Mouse (Mus musculus): ENCODE data around the gene Cables2. TPM values are rescaled to one million over a fixed set of nuclear protein-coding genes. Genes with fewer than 3 reads are reported as not detected.

Gene Cables2
- polyA plus RNA-seq, 1 experiment from 2014 or later, result 33.3 TPM

DNA sequence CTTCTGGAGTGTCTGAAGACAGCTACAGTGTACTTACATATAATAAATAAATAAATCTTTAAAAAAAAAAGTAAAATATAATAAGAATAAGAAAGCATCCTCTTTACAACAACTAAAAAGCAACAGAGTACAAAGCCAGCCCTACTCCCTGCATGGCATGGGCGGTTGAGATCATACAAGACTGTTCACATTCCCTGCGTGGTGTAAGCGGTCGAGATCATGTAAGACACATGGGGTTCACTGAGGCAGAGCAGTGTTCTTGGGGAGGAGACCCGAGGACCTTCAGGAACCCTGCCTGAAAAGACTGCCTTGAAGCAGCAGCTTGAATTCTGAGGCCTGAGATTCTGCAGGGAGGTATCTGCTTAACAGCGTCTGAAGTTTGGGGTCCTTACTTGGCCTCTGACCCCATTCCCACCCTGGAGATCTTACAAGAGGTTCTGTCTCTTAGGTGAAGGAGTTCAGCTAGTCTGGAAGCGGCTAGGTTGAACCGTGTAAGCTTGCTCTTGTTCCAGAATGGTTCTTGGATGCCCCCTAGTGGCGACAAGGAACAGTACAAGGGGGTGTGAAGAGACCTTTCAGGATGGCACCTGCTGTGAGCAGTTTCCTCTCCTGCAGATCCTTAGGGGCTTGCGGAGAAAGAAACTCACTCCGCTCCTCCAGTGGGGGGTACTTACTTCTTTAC, 22.2 kb downstream of the Cables2 start:
- peak; percentile 85 for ATAC-seq (ENCODE audit: low read depth)
- no peaks in the 10 kb centered on the region for H3K36me3 ChIP-seq (ENCODE audit: control insufficient read depth, insufficient read depth, low read length)

GRCm38 (mm10) chr2:180248947-180249660, 24.2 kb downstream of the Cables2 start:
- Histone ChIP-seq H3K9me3 (ENCODE audit: control insufficient read depth, low read length) (no peaks in the 10 kb centered on the region), H3K27me3 (ENCODE audit: control insufficient read depth, insufficient read depth, low read length) (no peaks in the 10 kb centered on the region), H3K9ac (replicated peaks; ENCODE audit: low read depth, low read length) (no peak overlapping the region), H3K4me2 (ENCODE audit: low read depth, low read length) (no peak overlapping the region), H3K27ac (ENCODE audit: low read depth, low read length) (no peak overlapping the region), H3K4me3 (ENCODE audit: low read depth, low read length) (no peak overlapping the region), H3K36me3 (ENCODE audit: control insufficient read depth, insufficient read depth, low read length) (no peaks in the 10 kb centered on the region), H3K4me1 (ENCODE audit: control insufficient read depth, insufficient read depth, low read length) (no peaks in the 10 kb centered on the region)
- no peak for ATAC-seq (ENCODE audit: low read depth)
- 65% methylated on average over 9 of the region's 9 CpGs for WGBS

More for the DNA sequence above, 22.2 kb downstream of the Cables2 start:
- H3K9ac ChIP-seq (replicated peaks; ENCODE audit: low read depth, low read length), result no peak overlapping the region
- H3K4me2 ChIP-seq (ENCODE audit: low read depth, low read length), result no peak overlapping the region
- H3K4me3 ChIP-seq (ENCODE audit: low read depth, low read length), result no peak overlapping the region
- no peaks in the 10 kb centered on the region for H3K27me3 ChIP-seq (ENCODE audit: control insufficient read depth, insufficient read depth, low read length)
- peaks cover 4% of the 10 kb centered on the region for H3K4me1 ChIP-seq (ENCODE audit: control insufficient read depth, insufficient read depth, low read length)
- H3K9me3 ChIP-seq (ENCODE audit: control insufficient read depth, low read length), result no peaks in the 10 kb centered on the region
- whole genome bisulfite sequencing, result 31% methylated on average over 11 of the region's 11 CpGs
- no peak overlapping the region for H3K27ac ChIP-seq (ENCODE audit: low read depth, low read length)

DNA sequence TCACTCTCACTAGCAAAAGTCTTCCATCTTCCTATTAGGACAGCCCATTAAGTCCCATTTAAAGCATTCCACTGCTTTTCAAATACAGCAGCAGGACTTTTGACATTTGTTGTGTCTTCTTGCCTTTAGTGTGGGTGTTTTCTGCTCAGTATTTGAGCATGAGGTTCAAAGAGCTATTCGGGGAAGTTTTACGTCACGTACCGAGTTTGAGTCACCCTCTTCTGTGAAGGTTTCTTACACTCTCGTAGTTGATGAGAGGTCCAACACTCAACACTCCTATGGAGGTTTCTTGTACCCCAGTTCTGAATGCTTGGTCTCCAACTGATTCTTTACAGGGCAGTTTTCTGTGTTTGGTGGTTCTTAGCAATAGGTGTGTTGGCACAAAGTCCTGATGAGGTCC, 25.4 kb downstream of the Cables2 start:
- no peak overlapping the region for H3K4me2 ChIP-seq (ENCODE audit: low read depth, low read length)
- no peaks in the 10 kb centered on the region for H3K4me1 ChIP-seq (ENCODE audit: control insufficient read depth, insufficient read depth, low read length)
- H3K27me3 ChIP-seq (ENCODE audit: control insufficient read depth, insufficient read depth, low read length), result no peaks in the 10 kb centered on the region
- no peaks in the 10 kb centered on the region for H3K36me3 ChIP-seq (ENCODE audit: control insufficient read depth, insufficient read depth, low read length)
- H3K27ac ChIP-seq (ENCODE audit: low read depth, low read length), result no peak overlapping the region
- no peak overlapping the region for H3K9ac ChIP-seq (replicated peaks; ENCODE audit: low read depth, low read length)
- 88% methylated on average over 5 of the region's 5 CpGs for WGBS
- no peak for ATAC-seq (ENCODE audit: low read depth)
- H3K9me3 ChIP-seq (ENCODE audit: control insufficient read depth, low read length), result no peaks in the 10 kb centered on the region
- H3K4me3 ChIP-seq (ENCODE audit: low read depth, low read length), result no peak overlapping the region

- 89% methylated on average over 4 of the region's 4 CpGs for WGBS
- no peaks in the 10 kb centered on the region for H3K4me1 ChIP-seq (ENCODE audit: control insufficient read depth, insufficient read depth, low read length)
- H3K4me2 ChIP-seq (ENCODE audit: low read depth, low read length), result no peak overlapping the region
These were observed 30.2 kb downstream of the Cables2 start for GRCm38 (mm10) chr2:180243108-180243507.

GRCm38 (mm10) chr2:180238591-180238990, 34.7 kb downstream of the Cables2 start:
- H3K4me2 ChIP-seq (ENCODE audit: low read depth, low read length), result no peak overlapping the region
- H3K27ac ChIP-seq (ENCODE audit: low read depth, low read length), result no peak overlapping the region
- no peaks in the 10 kb centered on the region; the same call in 1 of the 2 replicates for H3K4me1 ChIP-seq (ENCODE audit: control insufficient read depth, insufficient read depth, low read length)
- 89% methylated on average over 5 of the region's 5 CpGs for WGBS
- H3K9ac ChIP-seq (replicated peaks; ENCODE audit: low read depth, low read length), result no peak overlapping the region
- ATAC-seq (ENCODE audit: low read depth), result no peak
- H3K4me3 ChIP-seq (ENCODE audit: low read depth, low read length), result no peak overlapping the region
- H3K9me3 ChIP-seq (ENCODE audit: control insufficient read depth, low read length), result no peaks in the 10 kb centered on the region
- H3K27me3 ChIP-seq (ENCODE audit: control insufficient read depth, insufficient read depth, low read length), result no peaks in the 10 kb centered on the region
- no peaks in the 10 kb centered on the region for H3K36me3 ChIP-seq (ENCODE audit: control insufficient read depth, insufficient read depth, low read length)

More at GRCm38 (mm10) chr2:180243108-180243507, 30.2 kb downstream of the Cables2 start:
- no peak for ATAC-seq (ENCODE audit: low read depth)
- Histone ChIP-seq H3K27me3 (ENCODE audit: control insufficient read depth, insufficient read depth, low read length) (no peaks in the 10 kb centered on the region), H3K9ac (replicated peaks; ENCODE audit: low read depth, low read length) (no peak overlapping the region), H3K9me3 (ENCODE audit: control insufficient read depth, low read length) (no peaks in the 10 kb centered on the region), H3K36me3 (ENCODE audit: control insufficient read depth, insufficient read depth, low read length) (no peaks in the 10 kb centered on the region), H3K4me3 (ENCODE audit: low read depth, low read length) (no peak overlapping the region), H3K27ac (ENCODE audit: low read depth, low read length) (no peak overlapping the region)

DNA sequence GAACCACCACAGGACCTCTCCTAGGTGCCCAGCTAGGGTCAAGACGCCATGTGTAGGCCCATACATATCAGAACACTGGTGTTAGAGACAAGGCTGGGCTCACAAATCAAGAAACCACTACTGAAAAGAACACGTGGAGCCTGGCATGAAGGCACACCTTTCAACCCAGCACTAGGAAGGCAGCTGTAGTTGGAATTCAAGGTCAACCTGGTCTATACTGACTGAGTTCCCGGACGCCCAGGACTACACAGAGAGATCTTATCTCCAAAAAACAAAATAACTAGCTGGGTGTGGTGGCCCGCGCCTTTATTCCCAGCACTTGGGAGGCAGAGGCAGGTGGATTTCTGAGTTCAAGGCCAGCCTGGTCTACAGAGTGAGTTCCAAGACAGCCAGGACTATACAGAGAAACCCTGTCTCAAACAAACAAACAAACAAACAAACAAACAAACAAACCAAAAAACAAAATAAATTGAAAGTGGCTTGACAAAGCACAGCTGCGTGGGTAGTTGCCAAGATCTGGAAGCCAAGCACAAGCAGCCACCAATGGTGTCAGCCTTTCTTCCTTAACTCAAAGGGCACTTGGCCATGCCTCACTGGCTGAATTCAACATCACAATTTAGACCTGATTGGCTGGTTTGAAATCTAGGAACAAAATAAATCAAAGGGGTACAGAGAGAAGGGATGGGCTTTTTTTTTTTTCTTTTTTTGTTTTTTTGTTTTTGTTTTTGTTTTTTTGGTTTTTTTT, 35.5 kb downstream of the Cables2 start:
- H3K9me3 ChIP-seq (ENCODE audit: control insufficient read depth, low read length), result no peaks in the 10 kb centered on the region
- 90% methylated on average over 7 of the region's 7 CpGs for WGBS
- no peak overlapping the region for H3K9ac ChIP-seq (replicated peaks; ENCODE audit: low read depth, low read length)

GRCm38 (mm10) chr2:180236930-180237329, 36.4 kb downstream of the Cables2 start:
- Histone ChIP-seq H3K27ac (ENCODE audit: low read depth, low read length) (no peak overlapping the region), H3K36me3 (ENCODE audit: control insufficient read depth, insufficient read depth, low read length) (no peaks in the 10 kb centered on the region), H3K4me2 (ENCODE audit: low read depth, low read length) (no peak overlapping the region), H3K27me3 (ENCODE audit: control insufficient read depth, insufficient read depth, low read length) (no peaks in the 10 kb centered on the region), H3K9ac (replicated peaks; ENCODE audit: low read depth, low read length) (no peak overlapping the region), H3K9me3 (ENCODE audit: control insufficient read depth, low read length) (no peaks in the 10 kb centered on the region), H3K4me3 (ENCODE audit: low read depth, low read length) (no peak overlapping the region), H3K4me1 (ENCODE audit: control insufficient read depth, insufficient read depth, low read length) (no peaks in the 10 kb centered on the region; the same call in 1 of the 2 replicates)
- WGBS, result 83% methylated on average over 3 of the region's 3 CpGs
- no peak for ATAC-seq (ENCODE audit: low read depth)

More for the DNA sequence above, 35.5 kb downstream of the Cables2 start:
- no peaks in the 10 kb centered on the region for H3K36me3 ChIP-seq (ENCODE audit: control insufficient read depth, insufficient read depth, low read length)
- no peaks in the 10 kb centered on the region for H3K27me3 ChIP-seq (ENCODE audit: control insufficient read depth, insufficient read depth, low read length)
- H3K4me1 ChIP-seq (ENCODE audit: control insufficient read depth, insufficient read depth, low read length), result no peaks in the 10 kb centered on the region; the same call in 1 of the 2 replicates
- H3K4me3 ChIP-seq (ENCODE audit: low read depth, low read length), result no peak overlapping the region
- no peak for ATAC-seq (ENCODE audit: low read depth)
- no peak overlapping the region for H3K4me2 ChIP-seq (ENCODE audit: low read depth, low read length)
- H3K27ac ChIP-seq (ENCODE audit: low read depth, low read length), result no peak overlapping the region

DNA sequence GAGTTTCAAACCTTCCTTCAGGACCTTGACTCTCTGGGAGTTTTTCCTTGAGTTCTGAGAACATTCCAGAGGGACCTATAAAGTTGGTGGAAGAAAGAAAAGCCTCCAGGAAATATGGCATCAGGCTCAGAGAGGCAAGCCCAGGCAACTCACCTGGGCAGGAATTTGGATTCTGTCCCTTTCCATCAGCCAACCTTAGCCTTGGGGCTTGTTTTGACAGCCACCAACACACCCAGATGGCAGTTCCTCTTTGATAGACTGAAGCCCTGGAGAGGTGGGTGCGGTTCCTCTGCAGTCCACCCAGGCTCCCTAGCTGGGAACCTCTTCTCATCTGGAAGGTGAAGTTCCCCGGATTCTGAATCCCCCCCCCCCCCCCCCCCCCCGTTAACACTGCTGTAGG, 36.8 kb downstream of the Cables2 start:
- H3K27me3 ChIP-seq (ENCODE audit: control insufficient read depth, insufficient read depth, low read length), result no peaks in the 10 kb centered on the region
- no peak overlapping the region for H3K27ac ChIP-seq (ENCODE audit: low read depth, low read length)
- 66% methylated on average over 2 of the region's 3 CpGs for WGBS
- no peaks in the 10 kb centered on the region for H3K9me3 ChIP-seq (ENCODE audit: control insufficient read depth, low read length)
- H3K4me3 ChIP-seq (ENCODE audit: low read depth, low read length), result no peak overlapping the region
- H3K4me2 ChIP-seq (ENCODE audit: low read depth, low read length), result no peak overlapping the region
- no peak overlapping the region for H3K9ac ChIP-seq (replicated peaks; ENCODE audit: low read depth, low read length)
- ATAC-seq (ENCODE audit: low read depth), result no peak
- no peaks in the 10 kb centered on the region for H3K36me3 ChIP-seq (ENCODE audit: control insufficient read depth, insufficient read depth, low read length)
- H3K4me1 ChIP-seq (ENCODE audit: control insufficient read depth, insufficient read depth, low read length), result no peaks in the 10 kb centered on the region; the same call in 1 of the 2 replicates

GRCm38 (mm10) chr2:180235788-180236187, 37.5 kb downstream of the Cables2 start:
- H3K36me3 ChIP-seq (ENCODE audit: control insufficient read depth, insufficient read depth, low read length), result no peaks in the 10 kb centered on the region
- no peaks in the 10 kb centered on the region; the same call in 1 of the 2 replicates for H3K4me1 ChIP-seq (ENCODE audit: control insufficient read depth, insufficient read depth, low read length)
- no peak for ATAC-seq (ENCODE audit: low read depth)
- H3K4me3 ChIP-seq (ENCODE audit: low read depth, low read length), result no peak overlapping the region
- no peak overlapping the region for H3K9ac ChIP-seq (replicated peaks; ENCODE audit: low read depth, low read length)
- H3K27ac ChIP-seq (ENCODE audit: low read depth, low read length), result no peak overlapping the region
- H3K9me3 ChIP-seq (ENCODE audit: control insufficient read depth, low read length), result no peaks in the 10 kb centered on the region
- no peaks in the 10 kb centered on the region for H3K27me3 ChIP-seq (ENCODE audit: control insufficient read depth, insufficient read depth, low read length)
- no peak overlapping the region for H3K4me2 ChIP-seq (ENCODE audit: low read depth, low read length)
- WGBS, result 92% methylated on average over 4 of the region's 4 CpGs

All from neural tube, embryonic 14.5 days (tissue).